Mouse (Mus musculus) liver, embryonic 13.5 days (tissue): ENCODE results near the gene Hist2h2be. TPM values are rescaled to one million over a fixed set of nuclear protein-coding genes. Genes with fewer than 3 reads are reported as not detected.
"Not testable (repeated sequence)": the region's sequence is repeated elsewhere in the genome, so short reads cannot be mapped to it uniquely, and the experiment has no call there.

Experiments
- ATAC-seq: fragments of 200-750 bp; cut with Nextera tagmentation; 2 replicates; pipeline ENCODE4 v1.8.0; 2017; ENCODE audit warnings: low read depth, mild to moderate bottlenecking, moderate number of reproducible peaks, moderate library complexity
- DNase-seq: peaks from one replicate; pipeline ENCODE4 v3.0.0; 2022
- H3K27ac ChIP-seq: fragments of 300-500 bp; sonication (generic); 2 replicates; pipeline ENCODE4 v1.5.1; 2015; ENCODE audit warnings: moderate library complexity, mild to moderate bottlenecking, inconsistent platforms
- H3K27me3 ChIP-seq: fragments of 300-500 bp; sonication (generic); 2 replicates; pipeline ENCODE4 v1.6.1; 2015; ENCODE audit warnings: mild to moderate bottlenecking, inconsistent platforms
- H3K36me3 ChIP-seq: fragments of 300-500 bp; sonication (generic); 2 replicates; pipeline ENCODE4 v1.6.1; 2015; ENCODE audit warnings: mild to moderate bottlenecking, inconsistent platforms
- H3K4me1 ChIP-seq: fragments of 300-500 bp; sonication (generic); replicated peaks from 2 replicates; pipeline ENCODE4 v1.6.1; 2015; ENCODE audit warnings: inconsistent platforms
- H3K4me2 ChIP-seq: fragments of 300-500 bp; sonication (generic); 2 replicates; pipeline ENCODE4 v1.6.1; 2015; ENCODE audit warnings: inconsistent platforms, mild to moderate bottlenecking, moderate library complexity
- H3K4me3 ChIP-seq: fragments of 300-500 bp; sonication (generic); replicated peaks from 2 replicates; pipeline ENCODE4 v1.5.1; 2015; ENCODE audit warnings: mild to moderate bottlenecking, inconsistent platforms
- H3K9ac ChIP-seq: fragments of 300-500 bp; sonication (generic); 2 replicates; pipeline ENCODE4 v1.6.1; 2015; ENCODE audit warnings: mild to moderate bottlenecking, inconsistent platforms
- H3K9me3 ChIP-seq: fragments of 300-500 bp; sonication (generic); replicated peaks from 2 replicates; pipeline ENCODE4 v1.6.1; 2016; ENCODE audit warnings: inconsistent platforms
- WGBS: fragments of 180-500 bp; shearing (Covaris S2); methylation state at CpG from one replicate; pipeline ENCODE4 v1.1.7; 2015; ENCODE audit not compliant: insufficient replicate concordance; 5-methylcytosine and 5-hydroxymethylcytosine counted together
- microRNA-seq: library from miRNA; unstranded; fragments of <30 nt; microRNA quantifications from one replicate; pipeline ENCODE4, GENCODE M21; 2016
- polyA plus RNA-seq: library from polyadenylated mRNA; unstranded; fragments of >200 nt; fragmentation: Nextera tagmentation; extraction: Ambion mirVana; gene quantifications from 2 replicates; pipeline ENCODE4 v1.2.1, GENCODE M21; 2015

Gene Hist2h2be
- polyA plus RNA-seq, 1 experiment from 2014 or later, result 5.4 TPM

DNA sequence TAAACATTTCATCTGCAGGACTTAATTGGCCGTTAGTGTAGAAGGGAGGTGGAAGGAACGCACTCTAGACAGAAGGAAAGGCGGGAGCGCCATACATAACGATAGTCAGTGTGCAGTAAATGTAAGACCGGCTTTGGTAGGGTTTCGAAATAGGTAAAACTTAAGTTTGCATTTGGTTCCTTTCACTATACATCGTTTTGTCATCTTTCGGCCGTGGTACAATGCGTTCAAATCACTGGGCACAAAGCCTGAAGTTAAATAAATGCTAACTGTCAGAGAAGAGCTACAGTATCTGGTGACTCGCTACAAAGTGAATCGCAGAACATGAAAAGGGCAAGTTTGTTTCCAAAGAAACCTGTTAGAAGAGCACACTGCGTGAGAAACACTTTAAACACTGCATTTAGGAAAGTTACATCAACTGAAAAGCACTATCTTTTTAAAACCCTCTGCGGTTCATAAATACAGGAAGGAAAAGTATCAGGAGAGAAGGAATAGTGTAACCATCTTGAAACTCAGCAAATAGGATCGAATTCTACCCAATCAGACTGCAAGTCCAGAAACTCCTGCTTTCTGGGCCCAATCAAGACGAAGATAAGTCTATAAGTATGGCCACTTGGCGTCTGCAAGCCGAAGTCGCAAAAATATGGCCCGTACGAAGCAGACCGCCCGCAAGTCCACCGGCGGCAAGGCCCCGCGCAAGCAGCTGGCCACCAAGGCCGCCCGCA, 47.3 kb downstream of the Hist2h2be start, which contains the start of gene Hist2h3b:
TSS of gene Hist2h3b (plus strand) at position 604 of the 725 bp plus-strand sequence.
- WGBS, result 22% methylated on average over 29 of the region's 30 CpGs
- H3K27ac ChIP-seq, result peak within 1 kb of the TSS; percentile 100
- H3K27me3 ChIP-seq, result no peaks in the 10 kb centered on the region
- peak within 1 kb of the TSS; percentile 84 for H3K9ac ChIP-seq
- H3K4me1 ChIP-seq, result peaks cover 51% of the 10 kb centered on the region
- no peaks in the 10 kb centered on the region for H3K36me3 ChIP-seq
- peak within 1 kb of the TSS; percentile 59 for H3K4me3 ChIP-seq
- ATAC-seq (peak; percentile 44), DNase-seq (peak; percentile 82)
- H3K9me3 ChIP-seq, result no peaks in the 10 kb centered on the region
- peak within 1 kb of the TSS; percentile 68 for H3K4me2 ChIP-seq

DNA sequence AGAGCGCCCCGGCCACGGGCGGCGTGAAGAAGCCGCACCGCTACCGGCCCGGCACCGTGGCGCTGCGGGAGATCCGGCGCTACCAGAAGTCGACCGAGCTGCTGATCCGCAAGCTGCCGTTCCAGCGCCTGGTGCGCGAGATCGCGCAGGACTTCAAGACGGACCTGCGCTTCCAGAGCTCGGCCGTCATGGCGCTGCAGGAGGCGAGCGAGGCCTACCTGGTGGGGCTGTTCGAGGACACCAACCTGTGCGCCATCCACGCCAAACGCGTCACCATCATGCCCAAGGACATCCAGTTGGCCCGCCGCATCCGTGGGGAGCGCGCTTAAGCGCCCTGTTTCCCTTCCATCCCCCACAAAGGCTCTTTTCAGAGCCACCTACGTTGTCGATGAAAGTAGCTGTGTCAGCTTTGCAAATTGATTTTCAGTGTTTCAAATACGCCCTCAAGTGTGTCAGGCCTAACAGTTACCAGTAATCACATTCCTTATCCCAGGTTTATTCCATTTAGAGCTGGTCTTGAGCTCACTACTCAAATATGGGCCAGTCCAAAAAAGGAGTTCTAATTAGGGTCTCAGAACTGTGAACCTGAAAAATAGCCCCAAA, 48.0 kb downstream of the Hist2h2be start:
- not testable (repeated sequence) for H3K27me3 ChIP-seq, DNase-seq, H3K9me3 ChIP-seq, H3K36me3 ChIP-seq
- H3K4me3 ChIP-seq, result peak overlapping the region; percentile 59
- 0% methylated on average over 9 of the region's 44 CpGs for WGBS
- H3K9ac ChIP-seq, result peak overlapping the region; percentile 84
- H3K27ac ChIP-seq, result peak overlapping the region; percentile 100
- peaks cover 52% of the 10 kb centered on the region for H3K4me1 ChIP-seq
- peak overlapping the region; percentile 68 for H3K4me2 ChIP-seq
- peak; percentile 37 for ATAC-seq

DNA sequence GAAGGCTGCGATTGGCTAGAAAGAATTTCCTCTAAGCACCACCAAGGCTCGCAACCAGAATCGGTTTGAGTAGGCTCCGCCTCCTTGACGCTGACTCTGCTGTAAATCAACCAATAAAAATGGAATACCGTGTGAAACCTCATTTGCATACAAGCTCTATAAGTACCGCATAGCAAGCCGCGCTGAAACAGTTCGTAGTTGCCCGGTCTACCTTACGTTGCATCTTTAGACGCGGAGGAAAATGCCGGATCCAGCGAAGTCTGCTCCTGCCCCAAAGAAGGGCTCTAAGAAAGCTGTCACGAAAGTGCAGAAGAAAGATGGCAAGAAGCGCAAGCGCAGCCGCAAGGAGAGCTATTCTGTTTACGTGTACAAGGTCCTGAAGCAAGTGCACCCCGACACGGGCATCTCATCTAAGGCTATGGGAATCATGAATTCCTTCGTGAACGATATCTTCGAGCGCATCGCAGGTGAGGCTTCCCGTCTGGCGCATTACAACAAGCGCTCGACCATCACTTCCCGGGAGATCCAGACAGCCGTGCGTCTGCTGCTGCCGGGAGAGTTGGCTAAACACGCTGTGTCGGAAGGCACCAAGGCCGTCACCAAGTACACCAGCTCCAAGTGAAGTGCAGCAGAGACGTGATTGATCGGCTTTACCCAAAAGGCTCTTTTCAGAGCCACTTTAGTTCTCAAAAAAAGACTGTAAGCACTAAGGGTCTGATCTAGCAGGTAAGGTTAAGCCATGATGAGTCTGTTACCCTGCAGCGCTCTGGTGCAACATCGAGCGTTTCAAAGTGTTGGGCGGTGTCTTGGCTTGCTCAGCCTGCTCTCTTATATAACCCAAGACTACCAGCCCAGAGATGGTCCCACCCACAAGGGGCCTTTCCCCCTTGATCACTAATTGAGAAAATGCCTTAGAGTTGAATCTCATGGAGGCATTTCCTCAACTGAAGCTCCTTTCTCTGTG, 48.9 kb downstream of the Hist2h2be start, which contains the start of gene Hist2h2bb:
TSS of gene Hist2h2bb (plus strand) at position 242 of the 964 bp plus-strand sequence.
- Histone ChIP-seq H3K27me3 (peaks cover 5% of the 10 kb centered on the region; the same call in 1 of the 2 replicates), H3K4me3 (peak within 1 kb of the TSS; percentile 66), H3K27ac (peak within 1 kb of the TSS; percentile 100), H3K4me1 (peaks cover 45% of the 10 kb centered on the region), H3K36me3 (no peaks in the 10 kb centered on the region), H3K9ac (peak within 1 kb of the TSS; percentile 92), H3K4me2 (peak within 1 kb of the TSS; percentile 82), H3K9me3 (no peaks in the 10 kb centered on the region)
- peak; percentile 85 for ATAC-seq
- under 1% methylated on average over 45 of the region's 45 CpGs for WGBS
- peak; percentile 90 for DNase-seq

Small RNA genes within 50 kb of the gene (microRNA-seq; reads per million reads assigned to microRNA genes)
- gene Gm44492 (2.1 reads per million), gene Gm47311 (not detected), gene Gm47313 (not detected)

Other genes with a start within 250 kb of the Hist2h2be start
- gene Plekho1, start 225.1 kb upstream of the Hist2h2be start, polyA plus RNA-seq, result 6.9 and 7.8 TPM in 2 replicates
- gene Vps45, start 162.7 kb upstream of the Hist2h2be start, polyA plus RNA-seq, result 17.3 and 17.7 TPM in 2 replicates
- 11.3 and 11.4 TPM in 2 replicates for gene Otud7b, start 116.6 kb upstream of the Hist2h2be start, polyA plus RNA-seq
- 1.9 and 2.2 TPM in 2 replicates for gene Mtmr11, start 59.1 kb upstream of the Hist2h2be start, polyA plus RNA-seq
- gene Sf3b4, start 48.8 kb upstream of the Hist2h2be start, polyA plus RNA-seq, result 103 and 110 TPM in 2 replicates
- 0.44 and 0.49 TPM in 2 replicates for gene Sv2a, start 40.0 kb upstream of the Hist2h2be start, polyA plus RNA-seq
- 50.7 and 56.1 TPM in 2 replicates for gene Bola1, start 1.4 kb upstream of the Hist2h2be start, polyA plus RNA-seq
- 0.85 TPM in 1 of 2 replicates, not detected in the other for gene Hist2h2ab, start 1.3 kb upstream of the Hist2h2be start, polyA plus RNA-seq
- gene Hist2h2ac, start 239 bp upstream of the Hist2h2be start, polyA plus RNA-seq, result 12.9 and 19.8 TPM in 2 replicates
- 9.8 and 20.7 TPM in 2 replicates for gene Hist2h3c2, start 18.0 kb downstream of the Hist2h2be start, polyA plus RNA-seq
- gene Hist2h2aa2, start 19.2 kb downstream of the Hist2h2be start, polyA plus RNA-seq, result 53.6 and 86.4 TPM in 2 replicates
- 26.9 and 40.6 TPM in 2 replicates for gene Hist2h2aa1, start 24.4 kb downstream of the Hist2h2be start, polyA plus RNA-seq
- gene Hist2h3c1, start 25.6 kb downstream of the Hist2h2be start, polyA plus RNA-seq, result 2.3 TPM in 2 replicates
- gene Hist2h4, start 42.2 kb downstream of the Hist2h2be start, polyA plus RNA-seq, result 15.2 and 44.8 TPM in 2 replicates
- gene Hist2h3b, start 47.5 kb downstream of the Hist2h2be start, polyA plus RNA-seq, result 89.3 and 159 TPM in 2 replicates
- gene Hist2h2bb, start 48.6 kb downstream of the Hist2h2be start, polyA plus RNA-seq, result 23.7 and 25.8 TPM in 2 replicates
- 3.0 and 4.6 TPM in 2 replicates for gene Fcgr1, start 72.8 kb downstream of the Hist2h2be start, polyA plus RNA-seq
- not detected in 2 replicates for gene BC107364, start 231.2 kb downstream of the Hist2h2be start, polyA plus RNA-seq